Mouse (Mus musculus) heart, embryonic 13.5 days (tissue): ENCODE measurements at regions not wholly inside any gene's neighbourhood (a gene's known extent, or its start where the extent isn't known, plus 50 kb on each side); places are given as distances from the start of the nearest gene placed in this dataset.
A peak's percentile ranks its signal among the peaks of the same experiment; 100 is the strongest.

Source experiments
- ATAC-seq: fragments of 200-750 bp; cut with Nextera tagmentation; 2 replicates; pipeline ENCODE4 v1.8.0; 2017; ENCODE audit warnings: moderate TSS enrichment; ENCODE audit not compliant: insufficient number of reproducible peaks, low FRiP score, low TSS enrichment; ENCODE audit errors: extremely low read depth
- H3K27ac ChIP-seq: fragments of 300-500 bp; sonication (generic); replicated peaks from 2 replicates; pipeline ENCODE4 v1.5.1; 2015; ENCODE audit warnings: moderate library complexity, mild to moderate bottlenecking, inconsistent platforms
- H3K27me3 ChIP-seq: fragments of 300-500 bp; sonication (generic); replicated peaks from 2 replicates; pipeline ENCODE4 v1.6.1; 2015; ENCODE audit warnings: mild to moderate bottlenecking, inconsistent platforms
- H3K36me3 ChIP-seq: fragments of 300-500 bp; sonication (generic); 2 replicates; pipeline ENCODE4 v1.6.1; 2015; ENCODE audit warnings: mild to moderate bottlenecking, inconsistent platforms
- H3K4me1 ChIP-seq: fragments of 300-500 bp; sonication (generic); 2 replicates; pipeline ENCODE4 v1.6.1; 2015; ENCODE audit warnings: inconsistent platforms
- H3K4me2 ChIP-seq: fragments of 300-500 bp; sonication (generic); 2 replicates; pipeline ENCODE4 v1.6.1; 2015; ENCODE audit warnings: inconsistent platforms, mild to moderate bottlenecking, moderate library complexity
- H3K4me3 ChIP-seq: fragments of 300-500 bp; sonication (generic); 2 replicates; pipeline ENCODE4 v1.5.1; 2015; ENCODE audit warnings: moderate library complexity, mild to moderate bottlenecking, inconsistent platforms
- H3K9ac ChIP-seq: fragments of 300-500 bp; sonication (generic); 2 replicates; pipeline ENCODE4 v1.6.1; 2015; ENCODE audit warnings: inconsistent platforms, mild to moderate bottlenecking, moderate library complexity
- H3K9me3 ChIP-seq: fragments of 300-500 bp; sonication (generic); 2 replicates; pipeline ENCODE4 v1.6.1; 2016; ENCODE audit warnings: inconsistent platforms
- WGBS: fragments of 180-500 bp; shearing (Covaris S2); methylation state at CpG from one replicate; pipeline ENCODE4 v1.1.7; 2015; ENCODE audit warnings: mixed read lengths; 5-methylcytosine and 5-hydroxymethylcytosine counted together

- H3K9me3 ChIP-seq, result no peaks in the 10 kb centered on the region
- H3K4me1 ChIP-seq, result peaks cover 8% of the 10 kb centered on the region
- H3K4me2 ChIP-seq, result no peak overlapping the region
- H3K36me3 ChIP-seq, result no peaks in the 10 kb centered on the region
- H3K9ac ChIP-seq, result no peak overlapping the region
- H3K27me3 ChIP-seq, result no peaks in the 10 kb centered on the region
- H3K27ac ChIP-seq, result no peak overlapping the region
- ATAC-seq, result no peak
- no peak overlapping the region for H3K4me3 ChIP-seq
- WGBS, result 87% methylated on average over 8 of the region's 8 CpGs
Measured at GRCm38 (mm10) chr11:19709337-19709736, 214.8 kb upstream of the Spred2 start.

GRCm38 (mm10) chr11:19713091-19713490 lies 211.1 kb upstream of the Spred2 start:
- Histone ChIP-seq H3K9ac (no peak overlapping the region), H3K27ac (no peak overlapping the region), H3K9me3 (no peaks in the 10 kb centered on the region), H3K27me3 (no peaks in the 10 kb centered on the region), H3K36me3 (no peaks in the 10 kb centered on the region), H3K4me2 (no peak overlapping the region), H3K4me1 (peaks cover 8% of the 10 kb centered on the region), H3K4me3 (no peak overlapping the region)
- ATAC-seq, result no peak
- 81% methylated on average over 8 of the region's 8 CpGs for WGBS

DNA sequence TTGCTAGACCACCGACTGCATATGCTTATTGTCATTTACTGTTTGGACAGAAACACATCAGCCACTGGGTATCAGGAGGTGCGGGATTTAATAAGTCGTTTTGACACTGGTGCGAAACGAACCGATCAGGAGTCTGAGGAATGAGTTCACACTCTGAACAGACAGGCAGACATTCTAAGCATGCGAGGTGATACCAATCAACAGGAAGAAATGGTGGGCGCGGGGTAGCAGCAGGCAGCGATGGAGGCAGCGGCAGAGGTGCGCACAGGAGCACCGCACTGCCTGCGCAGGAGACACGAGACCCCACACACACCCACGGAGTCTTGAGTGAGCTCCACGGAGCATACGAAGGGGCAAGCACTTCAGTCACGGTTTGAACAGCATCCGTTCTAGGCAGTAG lies 210.6 kb upstream of the Spred2 start:
- H3K4me3 ChIP-seq, result no peak overlapping the region
- no peaks in the 10 kb centered on the region for H3K9me3 ChIP-seq
- H3K36me3 ChIP-seq, result no peaks in the 10 kb centered on the region
- H3K4me1 ChIP-seq, result peaks cover 8% of the 10 kb centered on the region
- H3K9ac ChIP-seq, result no peak overlapping the region
- H3K27ac ChIP-seq, result no peak overlapping the region
- no peaks in the 10 kb centered on the region for H3K27me3 ChIP-seq
- peak overlapping the region; percentile 42; the same call in 1 of the 2 replicates for H3K4me2 ChIP-seq
- WGBS, result 72% methylated on average over 20 of the region's 20 CpGs
- ATAC-seq, result no peak

GRCm38 (mm10) chr11:19714211-19714610 lies 210.0 kb upstream of the Spred2 start:
- Histone ChIP-seq H3K36me3 (no peaks in the 10 kb centered on the region), H3K9me3 (peaks cover 3% of the 10 kb centered on the region; the same call in 1 of the 2 replicates), H3K4me1 (peaks cover 8% of the 10 kb centered on the region), H3K9ac (no peak overlapping the region), H3K27me3 (no peaks in the 10 kb centered on the region), H3K27ac (no peak overlapping the region), H3K4me3 (no peak overlapping the region), H3K4me2 (peak overlapping the region; percentile 42; the same call in 1 of the 2 replicates)
- no peak for ATAC-seq
- 19% methylated on average over 5 of the region's 5 CpGs for WGBS

DNA sequence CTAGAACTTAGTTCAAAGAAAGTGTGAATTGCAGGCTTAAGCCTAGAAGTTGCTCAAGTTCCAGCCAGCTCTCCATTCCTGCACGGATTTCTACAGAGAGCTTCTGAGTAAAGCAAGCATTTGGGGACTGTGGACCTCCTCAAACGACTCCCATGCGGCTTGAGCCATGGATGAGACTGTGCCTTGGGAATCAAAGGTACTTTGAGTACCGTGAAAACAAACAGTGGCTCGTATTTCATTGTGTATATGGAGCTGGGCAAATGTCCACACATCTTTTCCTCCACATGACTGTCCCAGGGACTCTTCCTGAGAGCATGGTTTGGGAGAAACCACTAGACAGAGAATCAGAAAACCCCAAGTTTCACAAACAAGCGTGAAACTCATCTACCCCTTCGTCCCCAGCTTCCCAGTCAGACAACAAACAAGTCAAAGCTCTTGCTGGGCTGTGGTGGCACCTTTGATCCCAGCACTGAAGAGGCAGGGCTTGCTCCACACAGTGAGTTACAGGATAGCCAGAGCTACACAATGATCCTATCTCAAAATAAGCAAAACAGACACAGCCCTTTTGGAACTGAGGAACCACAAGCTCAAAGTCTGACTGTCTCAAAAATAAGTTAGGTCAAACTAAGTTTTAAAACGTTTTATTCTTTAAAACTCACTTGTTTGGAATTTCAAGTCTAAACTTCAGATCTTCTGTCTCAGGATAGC lies 209.1 kb upstream of the Spred2 start:
- H3K4me1 ChIP-seq, result peaks cover 8% of the 10 kb centered on the region
- H3K4me2 ChIP-seq, result no peak overlapping the region
- no peaks in the 10 kb centered on the region for H3K27me3 ChIP-seq
- H3K9ac ChIP-seq, result no peak overlapping the region
- peaks cover 8% of the 10 kb centered on the region; the same call in 1 of the 2 replicates for H3K9me3 ChIP-seq
- H3K27ac ChIP-seq, result no peak overlapping the region
- no peaks in the 10 kb centered on the region for H3K36me3 ChIP-seq
- no peak overlapping the region for H3K4me3 ChIP-seq
- WGBS, result 29% methylated on average over 8 of the region's 8 CpGs
- no peak for ATAC-seq

- Histone ChIP-seq H3K9me3 (peaks cover 8% of the 10 kb centered on the region; the same call in 1 of the 2 replicates), H3K4me2 (no peak overlapping the region), H3K9ac (no peak overlapping the region), H3K27me3 (no peaks in the 10 kb centered on the region), H3K27ac (no peak overlapping the region), H3K4me1 (peaks cover 8% of the 10 kb centered on the region), H3K36me3 (no peaks in the 10 kb centered on the region), H3K4me3 (no peak overlapping the region)
- WGBS, result 85% methylated on average over 9 of the region's 9 CpGs
- no peak for ATAC-seq
Measured at GRCm38 (mm10) chr11:19718165-19718564, 206.0 kb upstream of the Spred2 start.

- Histone ChIP-seq H3K36me3 (no peaks in the 10 kb centered on the region), H3K9me3 (no peaks in the 10 kb centered on the region), H3K27me3 (no peaks in the 10 kb centered on the region), H3K9ac (no peak overlapping the region), H3K27ac (no peak overlapping the region), H3K4me1 (no peaks in the 10 kb centered on the region), H3K4me3 (no peak overlapping the region), H3K4me2 (no peak overlapping the region)
- ATAC-seq, result no peak
- WGBS, result 89% methylated on average over 8 of the region's 8 CpGs
Measured at GRCm38 (mm10) chr11:19729031-19729430, 195.1 kb upstream of the Spred2 start.

- Histone ChIP-seq H3K36me3 (no peaks in the 10 kb centered on the region), H3K4me3 (no peak overlapping the region), H3K9me3 (no peaks in the 10 kb centered on the region), H3K4me1 (no peaks in the 10 kb centered on the region), H3K9ac (no peak overlapping the region), H3K27ac (no peak overlapping the region), H3K4me2 (no peak overlapping the region), H3K27me3 (no peaks in the 10 kb centered on the region)
- WGBS, result 59% methylated on average over 5 of the region's 5 CpGs
- ATAC-seq, result no peak
Measured at GRCm38 (mm10) chr11:19730747-19731146, 193.4 kb upstream of the Spred2 start.

GRCm38 (mm10) chr11:19736076-19736475 lies 188.1 kb upstream of the Spred2 start:
- no peak overlapping the region for H3K4me2 ChIP-seq
- 59% methylated on average over 7 of the region's 7 CpGs for WGBS
- no peak for ATAC-seq
- peaks cover 13% of the 10 kb centered on the region; the same call in 1 of the 2 replicates for H3K4me1 ChIP-seq
- H3K36me3 ChIP-seq, result no peaks in the 10 kb centered on the region
- no peak overlapping the region for H3K27ac ChIP-seq
- no peak overlapping the region for H3K4me3 ChIP-seq
- no peaks in the 10 kb centered on the region for H3K9me3 ChIP-seq
- no peak overlapping the region for H3K9ac ChIP-seq
- H3K27me3 ChIP-seq, result no peaks in the 10 kb centered on the region

DNA sequence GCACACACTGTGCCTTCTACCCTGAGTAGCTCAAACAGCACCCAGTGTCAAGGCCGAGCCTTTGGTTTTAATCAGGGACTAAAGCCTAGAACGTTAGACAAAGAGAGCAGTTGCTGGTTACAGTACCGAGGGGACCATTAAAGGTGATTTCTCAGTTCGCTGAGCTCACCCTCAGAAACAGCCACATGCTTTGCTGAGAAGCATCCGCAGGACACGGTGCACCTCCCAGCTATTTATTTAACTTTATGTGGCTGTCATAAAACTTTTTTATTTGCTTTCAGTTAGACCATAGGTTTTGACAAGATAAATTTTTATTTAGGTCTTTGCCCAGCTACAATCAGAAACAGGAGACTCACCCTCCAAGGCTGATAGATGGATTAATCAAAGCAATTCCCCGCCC lies 187.2 kb upstream of the Spred2 start:
- ATAC-seq, result no peak
- Histone ChIP-seq H3K4me2 (no peak overlapping the region), H3K27ac (no peak overlapping the region), H3K9ac (no peak overlapping the region), H3K9me3 (no peaks in the 10 kb centered on the region), H3K27me3 (no peaks in the 10 kb centered on the region), H3K4me1 (peaks cover 13% of the 10 kb centered on the region; the same call in 1 of the 2 replicates), H3K36me3 (no peaks in the 10 kb centered on the region), H3K4me3 (no peak overlapping the region)
- 65% methylated on average over 7 of the region's 7 CpGs for WGBS

GRCm38 (mm10) chr11:19737331-19737730 lies 186.8 kb upstream of the Spred2 start:
- no peak overlapping the region for H3K4me3 ChIP-seq
- H3K36me3 ChIP-seq, result no peaks in the 10 kb centered on the region
- ATAC-seq, result no peak
- WGBS, result 47% methylated on average over 5 of the region's 5 CpGs
- H3K9ac ChIP-seq, result no peak overlapping the region
- H3K27ac ChIP-seq, result no peak overlapping the region
- H3K4me2 ChIP-seq, result no peak overlapping the region
- H3K27me3 ChIP-seq, result no peaks in the 10 kb centered on the region
- H3K9me3 ChIP-seq, result no peaks in the 10 kb centered on the region
- peaks cover 13% of the 10 kb centered on the region; the same call in 1 of the 2 replicates for H3K4me1 ChIP-seq

GRCm38 (mm10) chr11:19737807-19738206 lies 186.4 kb upstream of the Spred2 start:
- H3K9me3 ChIP-seq, result no peaks in the 10 kb centered on the region
- peaks cover 13% of the 10 kb centered on the region; the same call in 1 of the 2 replicates for H3K4me1 ChIP-seq
- H3K27me3 ChIP-seq, result no peaks in the 10 kb centered on the region
- no peak for ATAC-seq
- peak overlapping the region; percentile 8; the same call in 1 of the 2 replicates for H3K27ac ChIP-seq
- no peak overlapping the region for H3K4me3 ChIP-seq
- no peak overlapping the region for H3K4me2 ChIP-seq
- H3K9ac ChIP-seq, result no peak overlapping the region
- WGBS, result 54% methylated on average over 5 of the region's 5 CpGs
- H3K36me3 ChIP-seq, result no peaks in the 10 kb centered on the region
